Mouse (Mus musculus): Measurements from ENCODE around the gene Samd13. TPM values are rescaled to one million over a fixed set of nuclear protein-coding genes. Genes with fewer than 3 reads are reported as not detected.

Gene Samd13
- not detected in 2 replicates for polyA plus RNA-seq (2012; rRNA removed; ENCODE audit: low replicate concordance)

DNA sequence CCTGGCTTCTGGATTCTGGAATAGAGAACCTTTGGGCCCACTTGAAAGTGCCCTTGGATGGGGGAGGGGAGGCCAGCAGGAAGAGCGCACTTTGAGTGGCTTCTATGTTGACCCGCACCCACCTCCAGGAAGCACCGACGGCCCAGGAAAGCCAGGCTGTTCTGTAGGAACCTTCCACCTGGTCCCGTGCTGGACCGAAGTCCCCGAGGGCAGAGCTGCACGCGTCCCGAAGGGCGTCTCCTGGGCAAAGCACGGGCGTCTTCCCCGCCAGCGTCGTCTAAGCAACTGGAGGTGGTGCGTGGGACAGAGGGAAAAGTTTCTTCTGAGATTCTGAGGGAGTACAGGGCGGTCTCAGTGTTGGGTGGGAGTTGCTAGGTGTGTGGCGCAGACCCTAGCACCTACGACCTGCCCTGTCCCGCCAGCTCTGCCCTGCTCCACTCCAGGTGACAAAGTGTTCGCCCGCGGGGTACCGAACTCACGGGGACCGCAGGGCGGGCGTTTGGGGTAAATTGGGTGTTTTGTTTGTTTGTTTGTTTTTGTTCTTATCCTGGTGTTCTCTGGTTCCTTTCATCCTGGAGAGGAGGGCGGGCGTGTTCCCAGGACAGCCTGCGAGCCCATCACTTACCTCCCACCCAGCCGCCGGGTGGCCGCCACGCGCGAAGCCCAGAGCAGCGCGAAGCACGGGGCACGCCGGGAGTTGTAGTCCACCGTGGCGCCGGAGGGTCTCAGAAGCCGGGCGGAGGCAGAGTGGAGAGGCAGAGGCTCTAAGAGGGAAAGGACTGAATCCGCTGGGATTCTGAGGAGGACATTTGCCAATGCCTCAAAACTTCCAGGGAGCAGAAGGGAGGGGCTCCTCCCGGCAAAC is at the start of gene Samd13:
Gene Samd13, minus strand, starts transcription at position 782 of the 865 bp plus-strand sequence.

DNA sequence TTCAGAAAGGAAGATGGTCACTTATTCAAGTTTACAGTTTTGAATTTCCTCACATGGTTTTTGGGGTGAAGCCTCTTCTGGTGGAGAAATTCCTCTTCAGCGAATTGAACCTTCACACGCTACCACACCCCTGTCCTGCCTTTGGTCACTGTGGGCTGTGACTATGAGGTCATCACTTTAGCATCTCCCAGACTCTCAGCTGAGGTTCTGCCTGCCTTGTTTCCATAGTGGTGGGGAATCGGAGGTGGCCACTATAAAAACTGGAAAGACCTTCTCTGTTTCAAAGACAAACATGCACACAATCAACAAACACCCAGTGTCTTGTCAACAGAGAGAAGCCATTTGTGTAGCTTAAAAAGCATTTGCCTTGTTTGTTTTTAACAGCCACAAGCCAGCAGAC is 34.2 kb downstream of the Samd13 start, which contains the start of gene 4930503B20Rik:
Gene 4930503B20Rik, minus strand, starts transcription at position 101 of the 400 bp plus-strand sequence.

DNA sequence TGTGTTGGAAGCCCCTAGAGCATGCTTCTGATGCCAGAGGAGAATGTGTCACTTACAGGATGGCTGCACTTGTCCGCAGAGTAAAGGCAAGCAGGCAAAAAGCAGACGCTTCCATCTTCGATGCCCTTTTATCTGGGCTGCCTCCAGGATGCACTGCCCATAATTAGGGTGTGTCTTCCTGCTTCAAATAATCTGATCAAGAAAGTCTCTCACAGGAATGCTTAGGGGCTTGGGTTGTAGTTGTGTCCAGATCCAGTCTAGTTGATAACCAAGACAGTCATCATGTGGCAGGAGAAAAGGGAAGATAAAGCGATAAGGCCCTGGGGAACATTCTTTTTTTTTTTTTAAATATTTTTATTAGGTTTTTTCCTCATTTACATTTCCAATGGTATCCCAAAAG is 69.9 kb downstream of the Samd13 start, which contains the start of gene Dnase2b:
Gene Dnase2b, minus strand, starts transcription at position 101 of the 400 bp plus-strand sequence.

Other genes with a start within 250 kb of the Samd13 start
- 0.79 and 0.83 TPM in 2 replicates for gene Ctbs, start 235.8 kb downstream of the Samd13 start, polyA plus RNA-seq (2012; rRNA removed; ENCODE audit: low replicate concordance)
- 0.09 TPM in 2 replicates for gene Spata1, start 185.8 kb downstream of the Samd13 start, polyA plus RNA-seq (2012; rRNA removed; ENCODE audit: low replicate concordance)
- 501 and 653 TPM in 2 replicates for gene Gng5, start 185.8 kb downstream of the Samd13 start, polyA plus RNA-seq (2012; rRNA removed; ENCODE audit: low replicate concordance)
- gene Rpf1, start 164.2 kb downstream of the Samd13 start, polyA plus RNA-seq (2012; rRNA removed; ENCODE audit: low replicate concordance), result 2.0 and 2.1 TPM in 2 replicates
- not detected in 2 replicates for gene Uox, start 115.2 kb downstream of the Samd13 start, polyA plus RNA-seq (2012; rRNA removed; ENCODE audit: low replicate concordance)
- not detected in 2 replicates for gene Dnase2b, start 70.0 kb downstream of the Samd13 start, polyA plus RNA-seq (2012; rRNA removed; ENCODE audit: low replicate concordance)
- gene 4930503B20Rik, start 34.3 kb downstream of the Samd13 start, polyA plus RNA-seq (2012; rRNA removed; ENCODE audit: low replicate concordance), result not detected in 2 replicates
- gene Prkacb, start 127.4 kb upstream of the Samd13 start, polyA plus RNA-seq (2012; rRNA removed; ENCODE audit: low replicate concordance), result 4.2 and 7.1 TPM in 2 replicates
- gene Ttll7, start 166.8 kb upstream of the Samd13 start, polyA plus RNA-seq (2012; rRNA removed; ENCODE audit: low replicate concordance), result 0.53 and 1.8 TPM in 2 replicates